Mouse (Mus musculus) ES-Bruce4 (cell line): ENCODE results near the gene Plxna4.

Source experiments
- EP300 ChIP-seq: IDR thresholded peaks from 2 replicates; pipeline ENCODE4 v1.6.1; 2011; ENCODE audit warnings: low read depth, low read length; ENCODE audit not compliant: insufficient read depth
- POLR2A ChIP-seq: IDR thresholded peaks from one replicate; pipeline ENCODE4 v1.8.1; 2011; ENCODE audit warnings: low read length; ENCODE audit not compliant: insufficient read depth

GRCm38 (mm10) chr6:32218544-32218943 lies 369.4 kb downstream of the Plxna4 start:
- TF ChIP-seq POLR2A (no peak), EP300 (no peak)
